Mouse (Mus musculus) adrenal gland, postnatal 36 days (tissue): ENCODE data around the gene Nell2. TPM values are rescaled to one million over a fixed set of nuclear protein-coding genes. Genes with fewer than 3 reads are reported as not detected.

ENCODE experiments used
- DNase-seq, 2 experiments: peaks; one replicate each; pipeline ENCODE4 v3.0.0; 2021; ENCODE audit warnings: mixed read lengths in 1 of 2
- total RNA-seq, 2 experiments: library from RNA; stranded (reverse); gene quantifications; 2 replicates each; pipeline ENCODE4 v1.2.3; 2021

The Nell2 gene
- total RNA-seq, 2 experiments from 2014 or later: 3.8 to 5.0 TPM

- DNase-seq: no peak
Observed at GRCm38 (mm10) chr15:95334323-95335296, 193.7 kb downstream of the Nell2 start.

GRCm38 (mm10) chr15:95333229-95333628 is 195.1 kb downstream of the Nell2 start:
- no peak for DNase-seq

- no peak for DNase-seq
Observed at GRCm38 (mm10) chr15:95330926-95331325, 197.4 kb downstream of the Nell2 start.

- DNase-seq: no peak
Observed at GRCm38 (mm10) chr15:95322744-95323143, 205.6 kb downstream of the Nell2 start.

- DNase-seq: no peak
Observed at GRCm38 (mm10) chr15:95316626-95317025, 211.7 kb downstream of the Nell2 start.

- no peak for DNase-seq
Observed at GRCm38 (mm10) chr15:95314808-95315145, 213.6 kb downstream of the Nell2 start.

DNA sequence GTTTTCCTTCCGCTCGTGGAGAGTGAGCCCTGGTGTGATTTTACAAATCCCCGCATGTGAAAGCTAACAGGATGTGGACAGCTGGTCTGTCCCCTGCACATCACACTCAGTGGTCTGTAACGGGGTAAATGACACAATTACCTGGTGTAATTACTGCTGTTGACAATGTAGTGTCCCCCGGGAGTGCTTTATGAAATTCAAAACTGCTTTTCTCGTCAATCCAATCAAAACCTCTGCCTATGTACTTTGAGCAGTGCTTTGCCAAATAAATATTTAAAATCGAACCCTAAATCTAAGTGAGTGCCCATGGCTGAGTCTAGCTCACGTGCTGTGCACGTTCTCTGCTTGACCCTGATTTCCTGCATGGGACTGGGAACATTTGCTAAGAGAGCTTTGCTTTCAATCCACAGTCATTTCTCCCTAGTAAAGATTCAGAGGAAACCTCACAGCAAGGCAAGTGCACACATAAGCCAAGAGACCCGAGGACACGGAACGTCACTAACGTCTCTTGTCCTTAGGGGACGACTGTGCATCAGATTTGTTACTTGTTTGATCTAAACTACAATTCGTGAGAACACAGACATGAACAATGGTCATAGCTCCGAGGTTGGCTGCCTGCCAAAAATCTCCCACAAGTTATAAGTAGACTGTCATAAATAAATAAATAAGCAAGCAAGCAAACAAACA is 214.1 kb downstream of the Nell2 start:
- DNase-seq: peak; percentile 5 to 32

DNA sequence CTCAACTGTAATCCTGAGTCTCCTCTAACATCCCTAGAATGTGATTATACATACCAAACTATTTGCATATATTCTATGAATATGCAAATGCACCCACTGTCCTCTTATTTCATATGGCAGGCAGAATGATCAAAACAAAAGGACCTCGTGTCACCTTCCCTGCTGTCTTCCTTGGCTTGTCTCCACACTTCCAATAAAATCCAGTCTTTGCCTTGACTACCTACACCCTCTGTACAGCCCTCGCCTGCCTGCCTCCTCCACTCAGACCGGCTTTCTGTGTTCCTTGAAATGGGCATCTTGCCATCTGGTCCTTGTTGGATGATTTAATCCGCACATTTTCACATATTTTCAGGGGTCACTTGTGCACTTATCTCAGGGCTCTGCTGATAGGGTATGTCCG is 215.1 kb downstream of the Nell2 start:
- DNase-seq: no peak

GRCm38 (mm10) chr15:95304102-95304501 is 224.3 kb downstream of the Nell2 start:
- DNase-seq: no peak

DNA sequence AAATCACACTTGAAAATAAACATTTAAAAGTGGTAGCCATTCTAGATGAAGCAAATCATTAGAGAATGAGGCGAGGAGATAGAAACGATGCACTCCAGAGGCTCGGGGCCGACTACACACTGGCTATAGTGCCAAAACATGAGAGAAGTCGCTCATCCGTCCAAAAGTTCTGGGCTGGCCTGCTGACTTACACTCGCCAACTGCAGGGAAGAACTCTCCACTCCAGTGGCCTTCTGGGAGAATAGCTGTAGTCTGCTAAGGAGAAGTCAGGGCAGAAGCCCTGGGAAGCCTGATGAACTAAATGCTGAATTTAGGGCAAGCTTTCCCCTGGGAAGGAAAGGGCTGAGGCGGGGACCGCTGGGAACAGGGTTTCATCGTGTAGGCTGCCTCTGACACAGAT is 231.8 kb downstream of the Nell2 start:
- no peak for DNase-seq

GRCm38 (mm10) chr15:95289047-95289446 is 239.3 kb downstream of the Nell2 start:
- no peak for DNase-seq

- DNase-seq: no peak
Observed at GRCm38 (mm10) chr15:95285199-95285598, 243.2 kb downstream of the Nell2 start.

DNA sequence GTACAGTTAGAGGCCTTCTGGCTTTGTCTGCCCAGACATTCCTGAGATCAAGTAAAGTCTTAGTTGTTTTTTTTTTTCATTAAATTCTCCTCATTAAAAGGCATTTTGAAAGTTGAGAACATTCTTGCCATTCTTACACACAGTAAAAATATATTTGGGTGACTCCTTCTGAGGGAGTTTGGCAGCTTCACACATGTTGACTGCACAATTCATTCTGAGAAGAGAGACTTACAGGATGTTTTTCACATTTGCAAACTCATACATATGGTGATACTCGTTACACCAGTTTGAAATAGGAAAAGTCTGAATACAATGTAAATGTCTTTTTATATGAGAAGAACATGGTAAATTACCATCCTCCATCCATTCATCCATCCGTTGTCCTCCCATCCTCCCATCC is 247.4 kb downstream of the Nell2 start:
- DNase-seq: no peak

DNA sequence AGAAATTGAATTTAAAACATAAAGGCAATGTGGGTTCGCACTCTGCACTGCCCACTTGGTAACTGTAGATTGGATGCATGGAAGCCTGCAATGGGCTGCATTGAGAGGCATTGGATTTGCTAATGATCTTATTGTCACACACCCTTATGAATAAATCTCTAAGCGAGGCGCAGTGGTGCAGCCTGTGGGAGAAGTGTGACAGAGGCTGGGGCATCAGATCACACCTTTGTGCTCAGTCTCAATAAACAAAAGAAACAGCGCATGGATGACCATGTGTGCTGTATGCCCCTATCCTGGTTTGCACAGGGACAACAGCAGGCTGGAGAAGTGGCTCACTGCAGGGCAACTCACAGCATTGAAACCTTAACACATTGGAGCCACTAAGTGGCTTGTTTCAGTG is 250.4 kb downstream of the Nell2 start:
- no peak for DNase-seq

- no peak for DNase-seq
Observed at GRCm38 (mm10) chr15:95276556-95276955, 251.8 kb downstream of the Nell2 start.

DNA sequence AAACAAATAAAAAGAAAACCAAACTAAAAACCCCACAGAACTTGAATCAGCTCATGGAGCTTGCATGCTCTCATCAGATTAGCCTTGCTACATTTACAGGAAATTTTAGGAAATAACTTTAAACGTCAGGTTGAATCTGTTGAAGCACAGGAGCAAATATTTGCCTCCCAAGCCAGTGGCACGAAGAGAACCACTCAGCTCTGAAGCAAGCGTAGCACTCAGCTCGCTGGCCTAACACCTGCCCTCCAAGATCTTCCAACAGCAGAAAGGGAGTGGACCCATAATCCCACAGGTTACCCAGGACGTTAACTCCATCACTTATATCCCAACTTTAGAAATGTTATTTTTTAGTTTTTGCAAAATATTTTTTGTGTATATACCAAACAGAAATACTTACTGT is 252.8 kb downstream of the Nell2 start:
- no peak for DNase-seq

GRCm38 (mm10) chr15:95273236-95273635 is 255.1 kb downstream of the Nell2 start:
- no peak for DNase-seq

GRCm38 (mm10) chr15:95272167-95272566 is 256.2 kb downstream of the Nell2 start:
- DNase-seq: peak; percentile 51 to 53

- DNase-seq: no peak
Observed at GRCm38 (mm10) chr15:95259671-95260450, 268.5 kb downstream of the Nell2 start.

DNA sequence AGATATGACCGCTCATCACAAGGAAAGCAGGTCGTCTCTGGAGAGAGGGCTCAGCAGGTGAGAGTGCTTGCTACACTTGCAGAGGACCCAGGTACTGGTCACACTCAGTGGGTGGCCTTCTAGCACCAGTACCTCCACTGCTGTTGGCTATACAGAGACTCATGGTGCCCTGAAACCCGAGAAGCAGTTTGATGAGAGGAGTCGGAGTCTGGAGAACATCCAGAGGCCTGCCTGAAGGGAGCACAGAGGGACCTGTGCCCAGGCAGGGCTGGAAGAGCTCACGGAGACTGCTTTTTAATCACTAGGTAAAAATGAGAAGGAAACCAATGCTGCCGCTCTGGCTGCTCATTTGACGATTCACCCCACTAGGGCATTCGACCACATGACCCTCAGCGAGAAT is 271.2 kb downstream of the Nell2 start:
- no peak for DNase-seq

DNA sequence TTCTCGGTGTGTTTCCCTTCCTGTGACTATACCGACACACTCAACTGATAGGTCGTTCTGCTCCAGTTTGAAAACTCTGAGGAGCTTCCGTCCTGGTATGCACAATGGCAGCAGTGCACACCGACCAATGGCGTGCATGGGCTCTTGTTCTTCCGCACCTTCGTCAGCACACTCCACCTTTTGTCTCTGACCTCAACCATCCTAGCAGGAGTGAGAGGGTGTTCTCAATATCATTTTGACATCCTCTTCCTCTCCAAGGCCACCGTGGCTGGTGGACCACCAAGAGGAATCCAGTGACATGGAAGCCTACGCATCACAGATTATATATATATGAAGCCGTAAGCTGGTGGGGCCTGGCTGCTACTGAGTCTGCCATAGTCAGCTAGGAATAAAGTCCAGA is 282.8 kb downstream of the Nell2 start:
- DNase-seq: no peak

- DNase-seq: no peak
Observed at GRCm38 (mm10) chr15:95243876-95244275, 284.5 kb downstream of the Nell2 start.

- DNase-seq: no peak
Observed at GRCm38 (mm10) chr15:95241161-95241560, 287.2 kb downstream of the Nell2 start.
